9 mouse cellular contexts compared by ENCODE assay signal in the genomic region with DNA sequence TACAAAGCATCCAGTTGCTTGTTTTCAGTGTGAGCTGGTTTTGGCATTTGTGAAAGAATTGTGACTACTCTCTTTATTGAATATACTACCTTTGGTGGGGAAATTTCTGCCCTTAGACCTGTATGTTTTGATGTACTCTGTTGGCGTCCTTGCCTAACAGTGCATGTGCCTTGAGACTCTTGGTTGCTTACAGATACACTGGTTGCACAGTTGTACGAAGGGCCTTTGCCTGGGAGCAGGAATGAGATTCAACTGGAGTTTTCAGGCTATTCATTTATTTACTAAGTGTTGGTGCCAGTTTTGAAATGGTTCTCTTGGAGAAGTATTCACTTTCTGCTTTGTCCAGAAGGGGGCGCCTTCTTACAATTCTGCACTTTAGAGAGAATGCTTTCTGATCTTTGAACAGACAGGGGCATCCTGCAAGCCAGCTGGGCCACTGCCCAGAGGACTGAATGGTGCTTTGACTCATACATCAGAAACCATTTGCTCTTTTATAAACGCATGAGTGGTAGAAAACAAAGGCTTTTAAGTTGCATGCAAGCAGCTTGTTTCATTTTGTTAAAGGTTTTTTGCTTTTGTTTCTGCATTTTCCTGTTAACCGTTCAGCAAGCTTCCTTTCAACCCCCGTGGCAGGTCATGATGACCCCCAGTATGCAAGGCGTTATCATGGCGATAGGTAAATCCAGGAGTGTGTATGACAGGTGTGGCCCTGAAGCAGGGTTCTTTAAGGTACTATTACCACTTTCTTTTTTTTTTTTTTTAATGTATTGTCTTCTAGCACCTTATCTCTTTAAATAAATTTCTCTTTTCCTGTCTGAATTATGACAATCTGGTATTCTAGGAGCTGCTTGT.
DNase-seq lines count a peak whose midpoint lies in the region; ATAC-seq and TF ChIP-seq lines count a peak whose summit lies in the region.
"Had no signal": no experiment of that assay in that cellular context is flagged by ENCODE, and none has a peak within 500 bp of the region (broad histone marks: within the 10 kb centered on the region; RNA-seq: fewer than 3 reads in every experiment).

No protein-coding gene starts in this region.

- ATAC-seq in Patski = peak; percentile 90
- ATAC-seq in hindbrain, postnatal 0 days = peak; percentile 96
- peak; percentile 68; the same call in 1 of the 2 replicates for ATAC-seq in midbrain, postnatal 0 days (ENCODE audit: low FRiP score)
- no peak for ATAC-seq in stomach, postnatal 0 days (ENCODE audit: low FRiP score, low TSS enrichment)

- POLR2A ChIA-PET in Patski (lab: Charles Lee) = no interaction called here

- no peak overlapping the region for H3K9ac ChIP-seq in hindbrain, postnatal 0 days (replicated peaks; ENCODE audit: low read length)
- no peak overlapping the region for H3K9ac ChIP-seq in midbrain, postnatal 0 days (replicated peaks; ENCODE audit: low read length, poor library complexity, severe bottlenecking)
- H3K9ac ChIP-seq in stomach, postnatal 0 days (ENCODE audit: low read length) = no peak overlapping the region

- CTCF ChIA-PET in Patski (lab: Charles Lee) = interaction anchor here (0.8 to 1.5 kb wide), 4 partner anchors 16 to 1067 kb away, joined by 3 to 5 read pairs (median 3); no protein-coding TSS in a partner anchor

- no peaks in the 10 kb centered on the region for H3K4me1 ChIP-seq in hindbrain, postnatal 0 days (ENCODE audit: insufficient read depth, low read length)
- H3K4me1 ChIP-seq in midbrain, postnatal 0 days (ENCODE audit: insufficient read depth, low read length) = no peaks in the 10 kb centered on the region
- no peaks in the 10 kb centered on the region for H3K4me1 ChIP-seq in stomach, postnatal 0 days (replicated peaks; ENCODE audit: control insufficient read depth, insufficient read depth)

- TF ChIP-seq CTCF in Patski (IDR thresholded peaks at IDR 0.05) = peak; percentile 83
- peak; percentile 75 for TF ChIP-seq CTCF in hindbrain, postnatal 0 days (IDR thresholded peaks at IDR 0.05; ENCODE audit: low read depth)
- TF ChIP-seq CTCF in midbrain, postnatal 0 days (IDR thresholded peaks at IDR 0.05) = peak; percentile 67
- TF ChIP-seq CTCF in stomach, postnatal 0 days (IDR thresholded peaks at IDR 0.05; ENCODE audit: low read depth) = peak; percentile 72

- peak overlapping the region; percentile 47 for H3K4me2 ChIP-seq in hindbrain, postnatal 0 days (ENCODE audit: low read depth, low read length)
- no peak overlapping the region for H3K4me2 ChIP-seq in midbrain, postnatal 0 days (ENCODE audit: low read depth, low read length, poor library complexity, severe bottlenecking)
- H3K4me2 ChIP-seq in stomach, postnatal 0 days (replicated peaks; ENCODE audit: low read depth) = no peak overlapping the region

- in situ Hi-C loops in Patski (cut with MboI; ENCODE audit: low pct_unique_long_range_greater_than_20kb) = no loop called here

- H3K9me3 ChIP-seq in hindbrain, postnatal 0 days (ENCODE audit: low read length) = no peaks in the 10 kb centered on the region
- no peaks in the 10 kb centered on the region for H3K9me3 ChIP-seq in midbrain, postnatal 0 days (ENCODE audit: low read length)
- H3K9me3 ChIP-seq in stomach, postnatal 0 days (ENCODE audit: control insufficient read depth, low read length) = no peaks in the 10 kb centered on the region

- H3K27ac ChIP-seq in hindbrain, postnatal 0 days = peak overlapping the region; percentile 36; the same call in 1 of the 2 replicates
- H3K27ac ChIP-seq in midbrain, postnatal 0 days (ENCODE audit: low read depth, low read length) = no peak overlapping the region
- 0 out of 2 replicates have a peak overlapping the region, but pooled peaks have one; percentile 13 for H3K27ac ChIP-seq in stomach, postnatal 0 days (replicated peaks)

- 31% methylated on average over 8 of the region's 8 CpGs for WGBS in hindbrain, postnatal 0 days
- WGBS in midbrain, postnatal 0 days = 54% methylated on average over 8 of the region's 8 CpGs
- 63% methylated on average over 8 of the region's 8 CpGs for WGBS in stomach, postnatal 0 days

- H3K27me3 ChIP-seq in Patski = no peaks in the 10 kb centered on the region
- H3K27me3 ChIP-seq in hindbrain, postnatal 0 days (ENCODE audit: insufficient read depth, low read length) = no peaks in the 10 kb centered on the region
- H3K27me3 ChIP-seq in midbrain, postnatal 0 days (ENCODE audit: insufficient read depth, low read length) = no peaks in the 10 kb centered on the region
- H3K27me3 ChIP-seq in stomach, postnatal 0 days (ENCODE audit: control insufficient read depth, insufficient read depth, low read length) = no peaks in the 10 kb centered on the region

- intact Hi-C loops in left cerebral cortex, postnatal 14 days (cut with DNase I) = no loop called here

- no peak for TF ChIP-seq EP300 in stomach, postnatal 0 days (optimal IDR thresholded peaks at IDR 0.05)

- H3K36me3 ChIP-seq in hindbrain, postnatal 0 days (ENCODE audit: insufficient read depth, low read length) = peaks cover 5% of the 10 kb centered on the region; the same call in 1 of the 2 replicates
- H3K36me3 ChIP-seq in midbrain, postnatal 0 days (ENCODE audit: insufficient read depth, low read length) = 0 out of 2 replicates have a peak, but pooled peaks cover 4% of the 10 kb centered on the region
- no peaks in the 10 kb centered on the region; the same call in 1 of the 2 replicates for H3K36me3 ChIP-seq in stomach, postnatal 0 days (ENCODE audit: control insufficient read depth, insufficient read depth, low read length)

- DNase-seq in 3T3-L1 (ENCODE audit: low read depth, low spot score) (peak; percentile 97), Patski (ENCODE audit: low read depth, low spot score) (peak; percentile 54)
- peak; percentile 86 for DNase-seq in cerebellum, adult 9-11 months
- peak; percentile 69 to 75 for DNase-seq in frontal cortex, postnatal 10 days (ENCODE audit: low spot score in 2 of 2)
- DNase-seq in hindbrain, postnatal 0 days (ENCODE audit: low spot score) = peak; percentile 95
- DNase-seq in left cerebral cortex, postnatal 14 days (ENCODE audit: low spot score in 2 of 2) = peak; percentile 80 to 88
- DNase-seq in midbrain, postnatal 0 days (ENCODE audit: low spot score) = peak; percentile 95
- peak; percentile 53 for DNase-seq in stomach, postnatal 0 days (ENCODE audit: low spot score)

- H3K4me3 ChIP-seq in hindbrain, postnatal 0 days (ENCODE audit: low read length) = no peak overlapping the region
- no peak overlapping the region for H3K4me3 ChIP-seq in midbrain, postnatal 0 days (ENCODE audit: low read depth, low read length)
- H3K4me3 ChIP-seq in stomach, postnatal 0 days (ENCODE audit: low read depth, low read length) = no peak overlapping the region
- H3K4me3 ChIP-seq: erythroblast, embryonic 14.5 days had no signal
